Mouse (Mus musculus) gastrocnemius, adult 2 months (tissue): Measurements from ENCODE around the gene Slc35g1. TPM values are rescaled to one million over a fixed set of nuclear protein-coding genes. Genes with fewer than 3 reads are reported as not detected.

Experiments
- DNase-seq: peaks from one replicate; pipeline ENCODE4 v3.0.0; 2022
- H3K27ac ChIP-seq: fragments of 200-600 bp; 2 replicates; pipeline ENCODE4 v1.8.1; 2022; ENCODE audit warnings: mild to moderate bottlenecking
- H3K4me3 ChIP-seq: fragments of 200-600 bp; 2 replicates; pipeline ENCODE4 v1.8.1; 2022; ENCODE audit warnings: mild to moderate bottlenecking, moderate library complexity
- CTCF ChIP-seq: fragments of 200-600 bp; IDR thresholded peaks from 2 replicates; pipeline ENCODE4 v1.8.1; 2022; ENCODE audit warnings: antibody characterized with exemption, mild to moderate bottlenecking, moderate library complexity
- intact Hi-C: fragments of 180-260 bp; cut with DNase I; formaldehyde crosslinking; loops from one replicate; pipeline ENCODE4 v1.15.1; 2025
- long read RNA-seq, 2 experiments: library from polyadenylated mRNA; stranded (forward); transcript quantifications; one replicate each; pipeline ENCODE4 v2.0.0; 2021
- total RNA-seq, 2 experiments: library from RNA; stranded (reverse); gene quantifications; 2 replicates each; pipeline ENCODE4 v1.2.3; 2021

Gene Slc35g1
- total RNA-seq, result 1 to 10 TPM; 1.5 to 1.7 TPM
- long read RNA-seq, experiment 1, partial matches to known transcripts, result 0 of 4 reads
- long read RNA-seq, experiment 1, other reads (novel, unspliced or antisense), result 0 of 4 reads
- long read RNA-seq, experiment 2, partial matches to known transcripts, result 0 of 1 reads
- long read RNA-seq, experiment 2, other reads (novel, unspliced or antisense), result 0 of 1 reads

DNA sequence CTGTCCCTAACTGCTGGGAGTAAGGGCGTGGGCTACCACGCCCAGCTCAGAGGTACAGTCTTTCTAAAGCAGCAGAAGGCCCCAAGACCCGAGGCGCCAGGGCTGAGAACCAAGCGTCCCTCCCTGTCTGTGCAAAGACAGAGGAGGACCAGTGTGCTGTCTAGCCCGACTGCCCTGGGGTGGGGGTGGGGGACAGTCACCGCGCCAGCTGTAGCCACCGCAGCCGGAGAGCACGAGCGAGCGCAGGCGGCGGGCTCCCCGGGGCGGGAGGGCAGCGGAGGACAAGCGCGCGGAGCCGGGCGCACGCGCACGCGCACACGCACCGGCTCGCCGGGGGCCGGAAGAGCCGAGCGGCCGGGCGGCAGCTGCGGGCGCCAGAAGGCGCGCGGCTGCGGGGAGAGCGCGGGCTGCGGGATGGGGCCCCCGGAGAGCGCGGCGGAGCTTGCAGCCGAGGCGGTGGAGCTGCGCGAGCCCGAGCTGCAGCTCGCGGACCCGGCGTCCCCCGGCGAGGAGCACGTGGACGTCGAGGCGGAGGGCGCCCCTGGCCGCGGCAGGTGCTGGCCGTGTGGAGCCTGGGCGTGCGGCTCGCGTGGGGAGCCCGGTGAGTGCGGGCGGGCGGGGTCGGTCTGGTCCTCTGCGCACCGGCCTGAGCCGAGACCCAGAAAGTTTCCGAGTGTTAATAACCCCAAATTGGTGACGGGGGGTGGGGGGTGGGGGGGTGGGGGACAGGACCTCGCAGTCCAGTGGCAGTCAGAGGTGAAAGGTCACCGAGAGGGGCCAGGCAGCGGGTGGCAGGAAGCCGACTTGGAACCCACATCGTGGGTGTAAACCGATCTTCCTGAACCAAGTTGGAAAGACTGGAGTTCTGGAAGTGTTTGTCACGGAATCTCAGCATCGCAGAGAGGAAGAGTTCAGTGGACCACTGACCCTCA, at the start of gene Slc35g1:
Gene Slc35g1 (plus strand): TSS at position 280 of the 932 bp plus-strand sequence.
- Histone ChIP-seq H3K27ac (peak within 1 kb of the TSS; percentile 79), H3K4me3 (peak within 1 kb of the TSS; percentile 85)
- no peak for TF ChIP-seq CTCF
- DNase-seq, result peak; percentile 83
- intact Hi-C loops, result no loop called here

- TF ChIP-seq CTCF, result no peak
- Histone ChIP-seq H3K27ac (no peak overlapping the region), H3K4me3 (no peak overlapping the region)
- DNase-seq, result no peak
- intact Hi-C loops, result no loop called here
These were observed 47.3 kb upstream of the Slc35g1 start for GRCm38 (mm10) chr19:38348271-38349012.

DNA sequence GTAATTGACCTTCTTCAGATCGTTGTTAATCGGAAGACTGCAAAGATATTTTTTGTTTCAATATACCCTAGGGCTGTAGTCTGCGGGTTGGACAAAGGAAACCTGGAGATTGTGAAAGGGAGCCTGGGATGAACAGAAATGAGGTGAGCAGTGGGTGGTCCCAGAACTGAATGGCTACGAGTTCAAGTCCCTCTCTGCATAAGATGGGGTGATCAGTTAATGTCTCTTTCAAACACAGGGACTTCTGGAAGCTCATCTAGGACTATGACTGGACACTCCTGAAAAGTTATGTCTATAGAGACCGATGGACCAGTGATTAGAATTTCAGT, 46.8 kb upstream of the Slc35g1 start:
- DNase-seq, result no peak
- no peak for TF ChIP-seq CTCF
- intact Hi-C loops, result no loop called here
- H3K4me3 ChIP-seq, result no peak overlapping the region
- H3K27ac ChIP-seq, result no peak overlapping the region

DNA sequence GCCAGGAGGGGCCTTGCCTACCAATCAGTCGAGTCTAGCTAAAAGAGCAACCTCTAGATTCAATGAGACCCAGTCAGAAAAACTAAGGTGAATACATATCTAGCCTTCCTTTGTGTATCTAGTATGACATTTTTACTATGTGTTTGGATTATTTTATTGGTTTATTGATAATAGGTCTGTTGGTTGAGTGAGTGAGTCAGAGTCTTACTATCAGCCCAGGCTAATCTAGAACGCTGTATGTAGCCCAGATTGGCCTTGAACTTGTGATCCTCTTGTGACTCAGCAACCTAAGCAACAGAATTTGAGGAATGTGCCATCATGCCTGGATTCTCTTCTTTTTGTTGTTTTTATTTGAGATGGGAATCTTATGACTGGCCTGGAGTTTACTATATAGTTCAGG, 44.6 kb upstream of the Slc35g1 start:
- no peak for DNase-seq
- no peak overlapping the region for H3K4me3 ChIP-seq
- TF ChIP-seq CTCF, result no peak
- no peak overlapping the region for H3K27ac ChIP-seq
- intact Hi-C loops, result no loop called here

GRCm38 (mm10) chr19:38351728-38352127, 44.1 kb upstream of the Slc35g1 start:
- no peak for DNase-seq
- intact Hi-C loops, result loop anchor here (1.0 kb wide), 2 partner anchors 101 to 397 kb away; no protein-coding TSS in a partner anchor
- H3K4me3 ChIP-seq, result no peak overlapping the region
- no peak for TF ChIP-seq CTCF
- no peak overlapping the region for H3K27ac ChIP-seq

DNA sequence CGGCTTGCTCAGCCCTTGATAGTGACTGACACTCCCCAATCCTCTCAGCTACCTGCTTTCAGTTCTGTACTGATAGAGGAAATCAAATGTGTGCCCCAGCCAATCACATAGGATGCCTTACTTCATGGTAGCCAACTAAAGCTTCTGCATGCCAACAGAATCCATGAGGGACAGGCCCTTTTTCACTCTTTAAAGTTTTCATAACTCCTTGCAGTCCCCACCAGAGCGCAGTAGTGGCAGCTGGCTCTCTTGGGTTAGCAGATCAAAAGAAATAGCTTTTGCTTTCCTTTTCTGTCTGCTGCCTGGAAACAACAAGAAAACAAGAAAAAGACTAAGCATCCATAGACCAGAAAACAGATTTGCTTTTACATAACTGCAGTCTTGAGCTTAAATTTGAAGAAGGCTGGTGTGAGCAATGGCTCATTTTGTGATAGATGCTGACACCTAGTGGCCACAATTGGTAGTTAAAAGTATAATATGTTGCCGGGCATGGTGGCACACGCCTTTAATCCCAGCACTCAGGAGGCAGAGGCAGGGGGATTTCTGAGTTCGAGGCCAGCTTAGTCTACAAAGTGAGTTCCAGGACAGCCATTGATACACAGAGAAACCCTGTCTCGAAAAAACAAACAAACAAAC, 43.2 kb upstream of the Slc35g1 start:
- Histone ChIP-seq H3K27ac (no peak overlapping the region), H3K4me3 (no peak overlapping the region)
- TF ChIP-seq CTCF, result peak; percentile 66
- no peak for DNase-seq
- intact Hi-C loops, result loop anchor here (1.0 kb wide), 2 partner anchors 102 to 398 kb away; no protein-coding TSS in a partner anchor

- intact Hi-C loops, result no loop called here
- Histone ChIP-seq H3K4me3 (no peak overlapping the region), H3K27ac (no peak overlapping the region)
- TF ChIP-seq CTCF, result no peak
- no peak for DNase-seq
These were observed 41.5 kb upstream of the Slc35g1 start for GRCm38 (mm10) chr19:38354279-38354678.

DNA sequence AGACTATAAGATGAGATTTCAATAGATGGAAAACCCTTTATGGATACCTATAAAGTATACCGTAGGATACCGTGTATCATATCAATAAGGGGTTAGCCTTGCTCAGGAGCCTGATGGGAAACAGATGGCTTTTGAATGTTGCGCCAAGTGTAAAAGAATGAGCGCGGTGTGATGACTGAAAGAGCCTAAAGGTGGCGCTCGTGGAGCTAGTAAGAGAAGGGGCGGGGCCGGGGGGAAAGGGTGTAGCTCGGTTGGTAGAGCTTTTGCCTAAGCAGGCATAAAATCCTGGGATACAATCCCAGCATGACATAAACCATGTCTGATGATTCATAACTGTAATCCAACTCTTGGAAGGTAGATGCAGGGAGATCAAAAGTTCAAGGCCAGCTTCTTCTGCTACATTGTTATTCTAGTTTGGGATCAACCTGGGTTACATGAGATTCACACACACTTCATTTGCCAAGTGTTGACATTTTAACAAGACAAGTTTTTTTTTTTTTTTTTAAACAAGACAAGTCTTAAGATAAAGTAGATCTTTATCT, 40.9 kb upstream of the Slc35g1 start:
- no peak for TF ChIP-seq CTCF
- DNase-seq, result no peak
- no peak overlapping the region for H3K4me3 ChIP-seq
- H3K27ac ChIP-seq, result no peak overlapping the region
- intact Hi-C loops, result no loop called here

- intact Hi-C loops, result no loop called here
- no peak for DNase-seq
These were observed 39.5 kb upstream of the Slc35g1 start for GRCm38 (mm10) chr19:38356211-38356828.

GRCm38 (mm10) chr19:38357956-38358623, 37.7 kb upstream of the Slc35g1 start:
- no peak overlapping the region for H3K4me3 ChIP-seq
- no peak for TF ChIP-seq CTCF
- DNase-seq, result no peak
- H3K27ac ChIP-seq, result no peak overlapping the region
- intact Hi-C loops, result no loop called here

More at GRCm38 (mm10) chr19:38356211-38356828, 39.5 kb upstream of the Slc35g1 start:
- no peak for TF ChIP-seq CTCF
- H3K27ac ChIP-seq, result no peak overlapping the region
- H3K4me3 ChIP-seq, result no peak overlapping the region

GRCm38 (mm10) chr19:38359287-38359686, 36.5 kb upstream of the Slc35g1 start:
- Histone ChIP-seq H3K27ac (no peak overlapping the region), H3K4me3 (no peak overlapping the region)
- TF ChIP-seq CTCF, result no peak
- DNase-seq, result no peak
- intact Hi-C loops, result no loop called here
